Mouse (Mus musculus): ENCODE data around the gene Tlk1.

Gene Tlk1

GRCm38 (mm10) chr2:70825371-70826051, at the start of gene Tlk1:
Tlk1 (minus strand) TSS chr2:70825728.
- DNase-seq = peak; percentile 93

- no peak for DNase-seq
These were observed 49.6 kb upstream of the Tlk1 start for GRCm38 (mm10) chr2:70875129-70875528.

- no peak for DNase-seq
These were observed 47.6 kb upstream of the Tlk1 start for GRCm38 (mm10) chr2:70873168-70873567.

- peak; percentile 54 for DNase-seq
These were observed 46.0 kb upstream of the Tlk1 start for GRCm38 (mm10) chr2:70871466-70872022.

- DNase-seq = no peak
These were observed 45.3 kb upstream of the Tlk1 start for GRCm38 (mm10) chr2:70870819-70871218.

GRCm38 (mm10) chr2:70869116-70869515, 43.6 kb upstream of the Tlk1 start:
- no peak for DNase-seq

GRCm38 (mm10) chr2:70867231-70867630, 41.7 kb upstream of the Tlk1 start:
- DNase-seq = no peak

GRCm38 (mm10) chr2:70862881-70863280, 37.4 kb upstream of the Tlk1 start:
- no peak for DNase-seq

- DNase-seq = peak; percentile 59
These were observed 34.2 kb upstream of the Tlk1 start for GRCm38 (mm10) chr2:70859740-70860139.

- no peak for DNase-seq
These were observed 31.4 kb upstream of the Tlk1 start for GRCm38 (mm10) chr2:70856971-70857370.

GRCm38 (mm10) chr2:70854231-70854888, 28.8 kb upstream of the Tlk1 start:
- DNase-seq = no peak

- DNase-seq = no peak
These were observed 27.8 kb upstream of the Tlk1 start for GRCm38 (mm10) chr2:70853329-70853728.

GRCm38 (mm10) chr2:70852796-70853221, 27.3 kb upstream of the Tlk1 start:
- DNase-seq = no peak

- DNase-seq = no peak
These were observed 26.8 kb upstream of the Tlk1 start for GRCm38 (mm10) chr2:70852186-70852795.

- no peak for DNase-seq
These were observed 20.3 kb upstream of the Tlk1 start for GRCm38 (mm10) chr2:70845871-70846270.

- DNase-seq = no peak
These were observed 19.3 kb upstream of the Tlk1 start for GRCm38 (mm10) chr2:70844694-70845395.

GRCm38 (mm10) chr2:70842049-70842618, 16.6 kb upstream of the Tlk1 start:
- DNase-seq = no peak

GRCm38 (mm10) chr2:70838536-70839216, 13.1 kb upstream of the Tlk1 start:
- peak; percentile 78 for DNase-seq

GRCm38 (mm10) chr2:70836306-70836651, 10.8 kb upstream of the Tlk1 start:
- DNase-seq = no peak

GRCm38 (mm10) chr2:70835641-70836305, 10.2 kb upstream of the Tlk1 start:
- no peak for DNase-seq

- no peak for DNase-seq
These were observed 9.7 kb upstream of the Tlk1 start for GRCm38 (mm10) chr2:70835209-70835608.

GRCm38 (mm10) chr2:70833261-70833660, 7.7 kb upstream of the Tlk1 start:
- DNase-seq = no peak

All from thymus, postnatal 4 days (tissue).